Mouse (Mus musculus) kidney, embryonic 15.5 days (tissue): ENCODE results near the gene Foxr1. TPM values are rescaled to one million over a fixed set of nuclear protein-coding genes. Genes with fewer than 3 reads are reported as not detected.
A peak's percentile ranks its signal among the peaks of the same experiment; 100 is the strongest.
"Not testable (repeated sequence)": the region's sequence is repeated elsewhere in the genome, so short reads cannot be mapped to it uniquely, and the experiment has no call there.

Experiments used
- ATAC-seq: fragments of 200-750 bp; cut with Nextera tagmentation; replicated peaks from 2 replicates; pipeline ENCODE4 v1.8.0; 2017; ENCODE audit warnings: moderate TSS enrichment; ENCODE audit not compliant: low FRiP score
- H3K27ac ChIP-seq: fragments of 300-500 bp; sonication (generic); 2 replicates; pipeline ENCODE4 v1.5.1; 2015; ENCODE audit warnings: mild to moderate bottlenecking, inconsistent platforms
- H3K27me3 ChIP-seq: fragments of 300-500 bp; sonication (generic); 2 replicates; pipeline ENCODE4 v1.6.1; 2015; ENCODE audit warnings: inconsistent platforms
- H3K36me3 ChIP-seq: fragments of 300-500 bp; sonication (generic); 2 replicates; pipeline ENCODE4 v1.6.1; 2015; ENCODE audit warnings: inconsistent platforms
- H3K4me1 ChIP-seq: fragments of 300-500 bp; sonication (generic); 2 replicates; pipeline ENCODE4 v1.6.1; 2015; ENCODE audit warnings: inconsistent platforms
- H3K4me2 ChIP-seq: fragments of 300-500 bp; sonication (generic); 2 replicates; pipeline ENCODE4 v1.6.1; 2015; ENCODE audit warnings: moderate library complexity, mild to moderate bottlenecking, inconsistent platforms
- H3K4me3 ChIP-seq: fragments of 300-500 bp; sonication (generic); replicated peaks from 2 replicates; pipeline ENCODE4 v1.5.1; 2015; ENCODE audit warnings: mild to moderate bottlenecking, inconsistent platforms
- H3K9ac ChIP-seq: fragments of 300-500 bp; sonication (generic); 2 replicates; pipeline ENCODE4 v1.6.1; 2015; ENCODE audit warnings: mild to moderate bottlenecking, inconsistent platforms
- H3K9me3 ChIP-seq: fragments of 300-500 bp; sonication (generic); replicated peaks from 2 replicates; pipeline ENCODE4 v1.6.1; 2016; ENCODE audit warnings: inconsistent platforms
- WGBS: fragments of 180-500 bp; shearing (Covaris S2); methylation state at CpG from one replicate; pipeline ENCODE4 v1.1.7; 2015; ENCODE audit warnings: mixed read lengths; 5-methylcytosine and 5-hydroxymethylcytosine counted together
- polyA plus RNA-seq: library from polyadenylated mRNA; unstranded; fragments of >200 nt; fragmentation: Nextera tagmentation; extraction: Ambion mirVana; gene quantifications from 2 replicates; pipeline ENCODE4 v1.2.1, GENCODE M21; 2015

Gene Foxr1
- polyA plus RNA-seq, 1 experiment from 2014 or later = not detected

DNA sequence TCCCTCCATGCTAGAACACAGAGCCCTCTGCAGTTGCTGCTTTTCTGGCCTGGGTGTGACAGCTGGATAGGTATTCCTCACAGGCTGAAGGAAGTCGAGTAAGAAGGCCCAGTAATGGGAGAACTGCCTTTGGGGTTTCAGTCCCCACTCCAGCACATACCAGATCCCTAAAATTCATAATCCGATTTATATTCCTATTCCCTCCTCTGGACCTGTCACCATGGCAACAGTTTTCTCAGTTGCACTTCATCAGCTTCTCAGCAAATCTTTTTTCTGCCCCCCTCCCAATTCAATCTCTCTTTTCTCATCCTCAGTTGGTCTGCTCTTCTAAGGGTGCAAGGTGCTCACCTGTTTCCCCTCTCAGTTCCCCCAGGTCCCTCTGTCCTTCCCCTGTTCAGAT is 27.9 kb upstream of the Foxr1 start:
- no peaks in the 10 kb centered on the region for H3K4me1 ChIP-seq
- no peaks in the 10 kb centered on the region for H3K27me3 ChIP-seq
- no peak for ATAC-seq

DNA sequence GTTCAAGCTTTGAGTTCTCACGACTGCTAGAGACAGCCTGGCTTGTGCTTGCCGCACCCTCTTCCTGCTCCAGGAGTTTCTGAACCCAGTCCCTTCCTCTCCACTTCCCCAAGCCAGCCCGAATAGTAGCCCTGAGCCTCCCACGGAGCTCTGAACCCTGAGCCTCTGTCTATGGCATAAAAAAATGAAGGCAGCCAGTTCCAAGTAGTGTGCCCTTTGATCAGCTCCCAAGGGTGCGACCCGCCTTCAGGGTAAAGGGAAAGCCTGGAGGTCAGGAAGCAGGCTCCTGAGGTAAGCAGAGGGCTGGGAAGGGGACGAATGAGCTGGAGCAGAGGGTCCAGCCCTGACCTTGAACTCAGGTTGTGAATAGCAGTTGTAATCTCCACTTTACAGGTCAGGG is 27.3 kb upstream of the Foxr1 start:
- Histone ChIP-seq H3K4me2 (no peak overlapping the region), H3K36me3 (no peaks in the 10 kb centered on the region), H3K9ac (no peak overlapping the region), H3K4me3 (no peak overlapping the region), H3K27ac (no peak overlapping the region), H3K27me3 (no peaks in the 10 kb centered on the region), H3K4me1 (no peaks in the 10 kb centered on the region), H3K9me3 (no peaks in the 10 kb centered on the region)
- WGBS = 50% methylated on average over 7 of the region's 7 CpGs
- no peak for ATAC-seq

More for the DNA sequence above, 27.9 kb upstream of the Foxr1 start:
- 67% methylated on average over 2 of the region's 2 CpGs for whole genome bisulfite sequencing
- no peak overlapping the region for H3K4me3 ChIP-seq
- no peaks in the 10 kb centered on the region for H3K9me3 ChIP-seq
- H3K9ac ChIP-seq = no peak overlapping the region
- no peaks in the 10 kb centered on the region for H3K36me3 ChIP-seq
- H3K4me2 ChIP-seq = no peak overlapping the region
- no peak overlapping the region for H3K27ac ChIP-seq

DNA sequence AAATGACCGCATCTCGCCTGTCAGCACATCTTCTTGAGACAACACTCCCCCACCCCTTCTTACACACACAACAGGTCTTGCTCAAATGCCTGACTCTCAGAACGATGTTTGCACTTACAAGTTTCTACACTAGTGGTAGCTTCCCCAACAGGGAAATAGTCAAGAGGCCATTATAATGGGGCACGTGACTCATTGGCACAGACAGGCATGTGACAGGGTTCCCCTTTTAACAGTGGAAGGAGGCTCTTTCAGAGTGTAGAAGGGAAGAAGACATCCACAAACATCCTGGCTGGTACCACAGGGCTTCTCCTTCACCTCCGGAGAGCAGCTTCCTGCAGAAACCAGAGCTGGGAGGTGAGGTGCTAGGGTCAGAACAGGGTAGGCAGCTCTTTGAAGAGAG is 21.0 kb upstream of the Foxr1 start:
- H3K27me3 ChIP-seq = peaks cover 11% of the 10 kb centered on the region; the same call in 1 of the 2 replicates
- no peaks in the 10 kb centered on the region for H3K4me1 ChIP-seq
- 79% methylated on average over 5 of the region's 5 CpGs for WGBS
- H3K27ac ChIP-seq = no peak overlapping the region
- H3K4me2 ChIP-seq = no peak overlapping the region
- H3K36me3 ChIP-seq = no peaks in the 10 kb centered on the region
- ATAC-seq = no peak
- no peak overlapping the region for H3K9ac ChIP-seq
- H3K9me3 ChIP-seq = no peaks in the 10 kb centered on the region
- no peak overlapping the region for H3K4me3 ChIP-seq

DNA sequence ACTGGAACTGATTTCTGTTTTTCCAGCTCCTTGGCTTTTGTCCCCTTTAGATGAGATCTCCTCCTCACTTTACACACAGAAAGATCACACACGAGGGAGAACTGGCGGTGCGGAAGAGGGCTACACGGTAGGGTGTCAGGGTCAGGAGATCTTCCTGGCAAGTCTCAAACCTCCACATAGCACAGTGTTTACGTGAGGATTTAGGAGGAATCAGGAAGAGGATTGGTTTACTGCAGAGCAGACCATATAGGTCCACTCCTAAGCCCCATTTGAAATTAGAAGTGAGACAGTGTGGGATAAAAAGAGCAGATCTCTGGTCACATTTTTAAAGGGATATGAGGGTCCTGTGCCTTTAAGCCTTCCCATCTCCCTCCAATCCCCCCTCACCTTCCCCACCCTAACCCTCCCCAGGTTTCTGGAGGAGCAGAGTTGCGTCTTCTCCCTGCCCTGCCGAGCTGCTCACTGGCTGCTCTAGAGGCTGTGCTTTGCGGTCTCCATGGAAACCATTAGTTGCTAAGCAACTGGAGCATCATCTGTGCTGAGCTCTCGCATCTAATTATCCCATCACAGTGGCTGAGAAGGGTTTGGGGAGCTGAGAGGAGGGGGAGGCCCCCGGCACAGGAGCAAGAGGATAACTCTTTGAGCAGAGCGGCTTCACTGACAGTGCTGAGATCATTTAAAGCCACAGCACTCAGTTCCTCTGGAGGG is 16.3 kb upstream of the Foxr1 start:
- ATAC-seq = 0 out of 2 replicates have a peak, but pooled peaks have one; percentile 12

DNA sequence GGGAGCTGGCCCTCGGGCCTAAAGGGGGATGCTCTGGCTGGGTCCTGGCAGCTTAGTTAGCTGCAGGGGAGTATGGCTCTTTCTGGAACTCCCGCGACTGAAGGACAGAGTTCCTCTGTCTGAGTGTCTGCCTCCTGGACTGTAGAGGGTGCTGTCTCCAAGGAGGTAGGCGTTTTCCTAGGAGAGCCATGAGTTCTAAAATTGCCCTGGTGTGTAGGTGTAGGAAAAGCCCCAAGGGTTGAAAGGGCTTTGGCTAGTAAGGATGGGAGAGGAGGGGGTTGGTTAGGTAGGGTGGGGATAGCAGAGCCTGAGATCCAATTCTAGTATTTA is 13.9 kb upstream of the Foxr1 start, which contains the start of gene Upk2:
Gene Upk2 (minus strand): TSS at position 86 of the 330 bp plus-strand sequence.
- 0 out of 2 replicates have a peak within 1 kb of the TSS, but pooled peaks have one; percentile 7 for H3K4me3 ChIP-seq
- H3K4me1 ChIP-seq = peaks cover 14% of the 10 kb centered on the region
- H3K4me2 ChIP-seq = peak within 1 kb of the TSS; percentile 40
- WGBS = 32% methylated on average over 4 of the region's 4 CpGs
- H3K36me3 ChIP-seq = no peaks in the 10 kb centered on the region
- no peaks in the 10 kb centered on the region for H3K9me3 ChIP-seq
- H3K27ac ChIP-seq = no peak within 1 kb of the TSS
- peaks cover 38% of the 10 kb centered on the region for H3K27me3 ChIP-seq
- ATAC-seq = no peak
- H3K9ac ChIP-seq = no peak within 1 kb of the TSS; the same call in 1 of the 2 replicates

More for the DNA sequence above, 16.3 kb upstream of the Foxr1 start:
- 2% methylated on average over 11 of the region's 11 CpGs for WGBS
- Histone ChIP-seq H3K27me3 (peaks cover 38% of the 10 kb centered on the region), H3K9ac (no peak overlapping the region), H3K9me3 (no peaks in the 10 kb centered on the region), H3K36me3 (no peaks in the 10 kb centered on the region), H3K27ac (no peak overlapping the region), H3K4me1 (peaks cover 14% of the 10 kb centered on the region), H3K4me2 (no peak overlapping the region), H3K4me3 (no peak overlapping the region)

DNA sequence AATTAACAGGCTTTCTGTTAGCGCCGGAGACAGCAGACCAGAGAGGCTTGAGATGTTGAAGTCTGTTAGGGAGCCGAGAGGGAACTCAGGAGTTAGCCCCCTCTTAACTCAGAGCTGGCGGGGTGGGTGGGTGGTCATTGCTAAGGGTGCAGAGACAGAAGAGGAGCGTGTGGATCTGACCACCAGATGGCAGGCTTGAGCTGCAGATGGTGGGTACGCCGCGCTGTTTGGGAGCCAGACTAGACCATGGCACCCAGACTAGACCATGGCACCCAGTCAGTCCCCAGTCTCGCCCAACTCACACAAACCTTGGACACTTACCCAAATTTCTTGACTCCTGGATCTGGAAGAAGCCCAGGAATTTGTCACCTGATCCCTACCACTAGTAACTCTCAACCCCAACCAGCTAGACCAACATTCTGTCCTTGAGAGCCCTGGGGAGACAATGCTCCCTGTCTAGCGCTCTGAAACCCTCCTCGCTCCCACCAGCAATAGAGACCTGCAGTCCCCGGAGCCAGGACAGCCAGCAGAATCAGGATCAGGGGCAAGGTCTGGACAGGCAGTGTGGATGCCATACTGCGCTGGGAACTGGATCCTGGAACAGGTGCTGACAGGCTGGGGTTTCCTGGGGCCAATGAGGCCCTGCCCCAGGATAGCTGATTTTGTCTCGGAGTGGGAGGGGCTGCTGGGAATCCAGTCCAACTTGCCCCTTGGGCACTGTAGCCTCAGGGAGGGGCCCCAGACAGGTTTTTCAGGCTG is 13.4 kb upstream of the Foxr1 start:
- peak; percentile 82 for ATAC-seq

DNA sequence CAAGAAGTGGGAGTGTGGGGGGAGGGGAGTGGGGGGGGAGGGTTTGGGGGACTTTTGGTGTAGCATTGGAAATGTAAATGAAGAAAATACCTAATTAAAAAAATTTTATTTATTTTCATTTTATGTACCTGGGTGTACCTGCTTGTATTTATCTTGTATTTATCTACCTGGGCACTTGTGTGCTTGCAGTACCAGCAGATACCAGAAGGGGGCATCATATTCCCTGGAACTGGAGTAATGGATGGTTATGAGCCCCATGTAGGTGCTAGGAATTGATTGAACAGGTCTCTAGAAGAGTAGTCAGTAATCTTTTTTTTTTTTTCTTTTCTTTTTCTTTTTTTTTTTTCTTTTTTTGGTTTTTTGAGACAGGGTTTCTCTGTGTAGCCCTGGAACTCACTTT is 9.5 kb upstream of the Foxr1 start:
- ATAC-seq = no peak
- no peak overlapping the region for H3K27ac ChIP-seq
- H3K9me3 ChIP-seq = no peaks in the 10 kb centered on the region
- peaks cover 22% of the 10 kb centered on the region for H3K27me3 ChIP-seq
- H3K9ac ChIP-seq = no peak overlapping the region
- H3K36me3 ChIP-seq = no peaks in the 10 kb centered on the region
- H3K4me3 ChIP-seq = no peak overlapping the region
- no peak overlapping the region for H3K4me2 ChIP-seq
- H3K4me1 ChIP-seq = peaks cover 14% of the 10 kb centered on the region

More for the DNA sequence above, 13.4 kb upstream of the Foxr1 start:
- H3K27me3 ChIP-seq = peaks cover 38% of the 10 kb centered on the region
- no peaks in the 10 kb centered on the region for H3K9me3 ChIP-seq
- H3K4me2 ChIP-seq = peak overlapping the region; percentile 40
- H3K4me1 ChIP-seq = peaks cover 14% of the 10 kb centered on the region
- no peak overlapping the region for H3K9ac ChIP-seq
- no peaks in the 10 kb centered on the region for H3K36me3 ChIP-seq
- 0 out of 2 replicates have a peak overlapping the region, but pooled peaks have one; percentile 7 for H3K4me3 ChIP-seq
- WGBS = 10% methylated on average over 14 of the region's 14 CpGs
- H3K27ac ChIP-seq = no peak overlapping the region

DNA sequence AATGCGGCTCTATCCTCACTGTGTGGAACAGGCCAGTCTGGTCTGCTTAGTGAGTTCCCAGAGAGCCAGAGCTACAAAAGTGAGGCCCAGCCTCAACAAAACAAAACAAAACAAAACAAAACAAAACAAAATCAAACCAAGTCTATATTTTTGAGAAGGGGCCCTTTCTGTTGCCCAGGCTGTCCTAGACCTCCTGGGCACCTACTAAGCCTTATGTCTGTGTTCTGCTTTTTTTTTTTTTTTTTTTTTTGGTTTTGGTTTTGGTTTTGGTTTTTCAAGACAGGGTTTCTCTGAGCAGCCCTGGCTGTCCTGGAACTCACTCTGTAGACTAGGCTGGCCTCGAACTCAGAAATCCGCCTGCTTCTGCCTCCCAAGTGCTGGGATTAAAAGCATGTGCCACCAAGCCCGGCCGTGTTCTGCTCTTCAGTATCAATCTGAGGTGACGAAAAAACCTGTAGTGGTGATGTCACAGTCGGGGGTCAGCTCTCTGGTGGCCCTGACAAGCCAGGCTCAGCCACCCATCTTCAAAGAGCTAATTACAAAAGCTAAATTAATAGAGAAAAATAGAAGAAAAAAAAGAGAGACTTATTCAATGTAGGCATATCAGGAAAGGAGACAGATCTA is 3.6 kb upstream of the Foxr1 start:
- ATAC-seq, H3K27ac ChIP-seq: not testable (repeated sequence)
- WGBS = 89% methylated on average over 7 of the region's 7 CpGs

DNA sequence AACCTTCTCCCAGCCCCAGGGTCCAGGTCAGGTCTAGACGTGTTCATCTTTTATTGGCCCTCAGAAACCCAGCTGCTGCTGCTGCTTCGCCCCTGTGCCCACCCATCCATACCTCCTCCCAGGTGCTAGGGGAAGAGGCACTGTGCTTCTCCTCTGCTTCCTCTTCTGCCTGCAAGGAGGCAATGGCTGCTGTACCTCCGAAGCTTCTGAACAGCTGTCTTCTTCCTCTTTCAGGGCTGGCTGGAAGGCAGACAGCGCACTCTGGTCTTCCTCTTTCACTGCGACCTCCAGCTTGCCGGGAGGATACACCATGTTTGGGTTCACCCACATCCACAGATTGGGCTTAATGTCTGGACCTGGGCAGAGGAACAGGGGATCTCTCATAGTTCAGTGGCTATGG is 5.2 kb downstream of the Foxr1 start:
- 77% methylated on average over 6 of the region's 6 CpGs for WGBS
- H3K27ac ChIP-seq = no peak overlapping the region
- no peak overlapping the region for H3K9ac ChIP-seq
- H3K36me3 ChIP-seq = no peaks in the 10 kb centered on the region
- H3K4me2 ChIP-seq = no peak overlapping the region
- no peaks in the 10 kb centered on the region for H3K27me3 ChIP-seq
- no peak overlapping the region for H3K4me3 ChIP-seq
- no peaks in the 10 kb centered on the region; the same call in 1 of the 2 replicates for H3K4me1 ChIP-seq
- no peak for ATAC-seq
- no peaks in the 10 kb centered on the region for H3K9me3 ChIP-seq

More for the DNA sequence above, 3.6 kb upstream of the Foxr1 start:
- H3K9ac ChIP-seq, H3K36me3 ChIP-seq, H3K9me3 ChIP-seq, H3K4me3 ChIP-seq, H3K4me1 ChIP-seq, H3K27me3 ChIP-seq, H3K4me2 ChIP-seq: not testable (repeated sequence)

DNA sequence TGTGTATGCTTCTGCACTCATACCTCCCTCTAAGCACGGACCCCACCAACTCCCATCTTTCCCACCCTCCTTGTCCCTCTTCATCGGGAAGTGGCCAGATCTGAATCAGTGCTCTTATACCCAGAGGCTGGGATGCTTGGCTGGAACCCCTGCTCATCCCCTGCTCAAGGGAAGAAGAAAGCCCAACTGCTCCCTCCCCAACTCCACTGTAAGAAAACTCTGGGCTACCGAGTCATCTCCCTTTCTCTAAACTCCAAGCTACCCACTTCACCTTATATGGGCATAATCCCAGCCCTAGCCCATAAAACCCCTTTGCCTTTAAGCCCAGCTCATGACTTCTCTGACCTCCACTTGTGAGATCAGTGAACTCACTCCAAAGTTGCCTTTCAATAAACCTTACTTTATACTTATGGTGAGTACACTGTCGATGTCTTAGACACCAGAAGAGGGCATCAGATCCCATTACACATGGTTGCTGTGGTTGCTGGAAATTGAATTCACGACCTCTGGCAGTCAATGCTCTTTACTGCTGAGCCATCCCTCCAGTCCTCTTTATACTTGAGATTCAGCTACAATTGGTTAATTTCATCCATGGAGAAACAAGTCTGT is 8.3 kb downstream of the Foxr1 start:
- no peak for ATAC-seq
- Histone ChIP-seq H3K27ac (no peak overlapping the region), H3K9ac (no peak overlapping the region), H3K36me3 (no peaks in the 10 kb centered on the region), H3K4me1 (no peaks in the 10 kb centered on the region; the same call in 1 of the 2 replicates), H3K27me3 (no peaks in the 10 kb centered on the region), H3K4me2 (no peak overlapping the region), H3K9me3 (no peaks in the 10 kb centered on the region), H3K4me3 (no peak overlapping the region)
- 36% methylated on average over 5 of the region's 5 CpGs for WGBS

DNA sequence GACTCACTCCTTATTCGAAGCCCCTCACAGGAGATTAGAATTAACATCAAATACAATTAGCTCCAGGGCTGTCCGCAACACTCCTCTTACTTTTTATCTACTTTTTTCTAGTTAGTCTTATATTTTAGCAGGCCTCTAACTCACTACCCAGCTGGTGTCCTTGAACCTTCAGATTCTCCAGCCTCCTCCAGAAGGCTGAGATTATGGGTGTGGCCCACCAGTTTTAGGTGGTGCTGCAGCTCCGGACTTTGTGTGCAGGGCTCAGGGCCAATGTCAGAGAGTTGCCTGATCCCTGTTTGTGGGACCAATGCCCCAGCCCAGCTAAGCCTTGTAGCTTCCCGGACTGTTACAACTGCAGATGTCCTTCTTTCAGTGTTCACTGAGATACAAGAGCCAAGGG is 17.4 kb downstream of the Foxr1 start:
- Histone ChIP-seq H3K9me3 (no peaks in the 10 kb centered on the region), H3K27ac (no peak overlapping the region), H3K4me3 (no peak overlapping the region), H3K4me1 (peaks cover 3% of the 10 kb centered on the region; the same call in 1 of the 2 replicates), H3K36me3 (no peaks in the 10 kb centered on the region), H3K4me2 (no peak overlapping the region), H3K9ac (no peak overlapping the region), H3K27me3 (no peaks in the 10 kb centered on the region)
- 83% methylated on average over 4 of the region's 4 CpGs for WGBS
- ATAC-seq = no peak
